Mouse (Mus musculus): ENCODE data around the gene D930048N14Rik. TPM values are rescaled to one million over a fixed set of nuclear protein-coding genes. Genes with fewer than 3 reads are reported as not detected.

The D930048N14Rik gene
- 0.48 and 0.60 TPM in 2 replicates for total RNA-seq (2023)

GRCm38 (mm10) chr11:51650691-51651515 is at the start of gene D930048N14Rik, which contains the start of gene N4bp3:
Gene D930048N14Rik, plus strand, starts transcription at chr11:51650954.
Gene N4bp3, minus strand, starts transcription at chr11:51650842.

DNA sequence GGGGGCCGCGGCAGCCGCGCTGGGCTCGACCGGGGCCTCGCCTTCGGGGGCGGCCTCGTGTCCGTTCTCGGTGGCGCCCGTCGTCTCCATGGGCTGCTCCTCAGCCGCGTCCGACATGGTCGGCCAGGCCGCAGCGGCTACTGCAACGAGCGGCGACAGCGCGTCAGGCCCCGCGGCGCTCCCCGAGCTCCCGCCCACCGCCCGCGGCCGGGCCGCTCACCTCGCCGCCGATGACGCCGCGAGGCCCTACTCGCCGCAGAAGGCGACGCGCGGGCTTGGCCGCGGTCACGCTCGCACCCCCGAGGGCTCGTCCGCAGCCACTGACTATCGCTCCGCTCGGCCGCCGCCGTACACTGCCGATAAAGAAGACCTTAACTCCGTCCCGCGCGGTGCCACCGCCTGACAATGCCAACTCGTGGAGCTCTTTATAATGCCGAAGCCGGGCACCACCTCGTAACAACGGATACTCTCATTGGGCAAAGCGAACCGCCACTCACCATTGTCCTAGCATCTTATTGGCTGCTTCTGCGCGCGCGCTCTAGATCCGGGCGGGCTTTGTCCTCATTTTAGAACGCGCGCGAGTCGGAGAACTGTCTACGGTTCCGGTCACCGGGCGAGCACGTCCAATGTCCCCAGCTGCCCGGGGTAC is 44.2 kb upstream of the D930048N14Rik start, which contains the start of gene Hnrnpab:
Hnrnpab (minus strand) TSS at position 401 of the 649 bp plus-strand sequence.

DNA sequence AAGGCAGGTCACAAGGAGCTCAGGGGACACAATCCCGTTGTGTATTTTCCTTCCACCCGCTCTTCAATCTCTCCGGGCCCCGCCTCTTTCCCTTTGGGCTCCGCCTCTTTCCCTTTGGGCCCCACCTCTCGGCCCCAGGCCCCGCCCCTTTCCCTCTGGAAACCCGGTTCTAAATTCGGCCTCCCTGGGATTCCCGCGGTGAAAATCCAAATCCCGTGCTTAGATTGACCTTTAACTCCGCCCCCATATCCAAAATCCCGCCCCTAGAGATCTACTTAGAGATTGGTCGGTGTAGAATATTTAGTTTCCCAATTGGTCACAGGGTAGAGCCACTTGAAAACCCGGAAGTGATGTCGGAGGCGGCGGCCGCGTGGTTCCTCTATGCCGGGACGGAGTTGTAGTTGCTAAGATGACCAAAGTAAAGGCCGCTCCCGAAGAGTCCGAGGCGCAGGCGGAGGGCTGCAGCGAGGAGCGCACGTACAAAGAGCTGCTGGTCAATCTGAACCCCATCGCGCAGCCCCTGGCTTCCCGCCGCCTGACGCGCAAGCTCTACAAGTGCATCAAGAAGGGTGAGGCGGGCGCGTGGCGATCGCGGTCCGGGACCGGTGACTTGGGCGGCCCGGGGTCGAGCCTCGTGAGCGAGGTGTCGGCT is 31.2 kb upstream of the D930048N14Rik start, which contains the start of gene Nhp2:
Nhp2 (plus strand) TSS at position 327 of the 652 bp plus-strand sequence.

DNA sequence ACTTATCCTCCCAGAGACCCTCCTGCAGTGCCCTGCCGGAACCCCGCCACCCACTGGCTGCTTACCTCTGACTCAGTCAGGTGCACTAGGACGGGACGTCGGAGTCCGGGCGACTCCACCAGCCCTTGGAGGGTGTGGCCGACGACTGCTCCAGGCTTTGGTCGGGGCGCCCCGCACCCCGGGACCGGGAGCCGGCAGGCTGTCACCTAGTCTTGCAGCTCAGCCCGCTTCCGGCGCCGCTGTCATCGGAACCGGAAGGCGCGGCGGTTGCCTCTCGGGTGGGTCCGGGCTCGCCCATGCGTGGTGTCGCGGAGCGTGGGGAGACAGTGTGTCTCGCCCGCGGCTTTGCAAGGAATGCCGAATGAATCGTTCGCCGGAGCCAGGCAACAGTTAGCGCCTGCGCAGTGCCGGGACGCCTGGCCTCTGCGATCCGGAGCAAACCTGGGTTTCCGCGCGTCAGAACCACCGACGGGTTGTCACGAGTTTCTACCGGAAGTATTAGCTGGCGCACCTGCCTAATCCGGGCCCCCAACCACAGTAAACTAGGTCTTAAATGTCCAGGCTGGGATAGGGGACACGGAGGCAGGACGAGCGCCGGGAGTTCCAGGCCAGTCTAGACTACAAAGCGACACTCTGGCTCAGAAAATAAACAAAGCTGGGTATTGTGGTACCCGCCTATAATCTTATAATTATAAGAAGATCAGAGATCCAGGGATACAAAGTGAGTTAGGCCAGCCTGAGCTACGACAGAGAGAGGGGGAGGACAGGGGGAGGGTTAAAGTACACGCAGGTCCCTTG is 15.0 kb upstream of the D930048N14Rik start, which contains the start of gene Rmnd5b:
Rmnd5b (minus strand) TSS at position 372 of the 798 bp plus-strand sequence.

DNA sequence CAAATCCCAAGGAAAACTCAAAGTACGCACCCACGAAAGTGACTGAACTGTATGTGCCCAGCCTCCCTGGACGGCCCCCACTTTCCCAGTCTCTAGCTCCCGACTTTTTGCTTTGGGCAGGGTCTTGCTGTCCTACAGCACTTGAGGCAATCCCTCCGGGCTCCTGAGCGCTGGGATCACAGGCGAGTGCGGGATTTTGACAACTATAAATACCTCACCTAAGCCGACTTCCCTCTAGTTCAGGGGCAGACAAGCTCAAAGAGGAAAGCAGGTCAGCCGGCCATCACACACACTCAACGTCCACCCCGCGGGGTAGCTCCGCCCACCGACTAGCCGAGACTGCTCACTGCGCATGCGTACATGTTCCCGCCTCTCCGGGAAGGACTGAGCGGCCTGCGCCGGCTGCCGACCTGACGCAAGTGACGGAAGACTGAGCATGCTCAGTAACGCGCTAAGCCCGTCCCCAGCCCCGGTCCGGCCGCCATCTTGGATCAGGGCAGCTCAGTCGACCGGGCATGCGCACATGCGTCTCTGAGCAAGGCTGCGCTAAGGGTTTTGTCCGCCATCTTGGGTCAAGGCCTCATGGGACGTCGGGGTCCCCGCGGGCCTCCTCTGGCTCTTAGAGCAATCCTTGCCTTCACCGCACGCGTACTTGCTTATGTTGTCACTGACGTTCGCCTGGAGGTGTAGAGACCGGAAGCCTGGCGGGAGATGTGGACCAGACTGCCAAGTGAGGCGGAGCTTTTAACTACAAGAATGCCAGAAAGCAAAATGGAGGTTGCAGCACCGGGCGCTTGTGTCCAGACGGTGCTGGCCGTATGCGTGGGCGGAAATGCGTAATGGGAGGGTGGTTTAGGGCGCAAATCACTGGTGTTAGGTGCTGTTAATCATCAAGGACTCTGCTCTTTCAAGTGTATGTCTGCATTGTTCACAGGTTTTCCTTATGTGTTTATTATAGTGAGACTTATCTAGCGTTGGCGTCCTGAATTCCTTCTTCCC is 37.9 kb downstream of the D930048N14Rik start, which contains the start of gene 0610009B22Rik:
0610009B22Rik (minus strand) TSS at position 545 of the 999 bp plus-strand sequence.

Other genes with a start within 250 kb of the D930048N14Rik start
- 5.9 and 6.2 TPM in 2 replicates for gene Phykpl, start 66.2 kb upstream of the D930048N14Rik start, total RNA-seq (2023)
- gene Hnrnpab, start 44.1 kb upstream of the D930048N14Rik start, total RNA-seq (2023) = 132 and 142 TPM in 2 replicates
- gene Nhp2, start 31.2 kb upstream of the D930048N14Rik start, total RNA-seq (2023) = 28.5 and 34.4 TPM in 2 replicates
- gene Rmnd5b, start 15.1 kb upstream of the D930048N14Rik start, total RNA-seq (2023) = 73.4 and 93.7 TPM in 2 replicates
- gene N4bp3, start 112 bp upstream of the D930048N14Rik start, total RNA-seq (2023) = 6.0 and 11.2 TPM in 2 replicates
- 6.5 and 7.1 TPM in 2 replicates for gene 0610009B22Rik, start 37.9 kb downstream of the D930048N14Rik start, total RNA-seq (2023)
- 26.7 and 31.6 TPM in 2 replicates for gene Sec24a, start 112.7 kb downstream of the D930048N14Rik start, total RNA-seq (2023)
- 18.8 and 25.3 TPM in 2 replicates for gene Sar1b, start 112.7 kb downstream of the D930048N14Rik start, total RNA-seq (2023)
- 8.4 and 9.4 TPM in 2 replicates for gene Jade2, start 206.7 kb downstream of the D930048N14Rik start, total RNA-seq (2023)

Data from neutrophil, adult 65 days (primary cell).